8 mouse cellular contexts compared by ENCODE assay signal in the genomic region with DNA sequence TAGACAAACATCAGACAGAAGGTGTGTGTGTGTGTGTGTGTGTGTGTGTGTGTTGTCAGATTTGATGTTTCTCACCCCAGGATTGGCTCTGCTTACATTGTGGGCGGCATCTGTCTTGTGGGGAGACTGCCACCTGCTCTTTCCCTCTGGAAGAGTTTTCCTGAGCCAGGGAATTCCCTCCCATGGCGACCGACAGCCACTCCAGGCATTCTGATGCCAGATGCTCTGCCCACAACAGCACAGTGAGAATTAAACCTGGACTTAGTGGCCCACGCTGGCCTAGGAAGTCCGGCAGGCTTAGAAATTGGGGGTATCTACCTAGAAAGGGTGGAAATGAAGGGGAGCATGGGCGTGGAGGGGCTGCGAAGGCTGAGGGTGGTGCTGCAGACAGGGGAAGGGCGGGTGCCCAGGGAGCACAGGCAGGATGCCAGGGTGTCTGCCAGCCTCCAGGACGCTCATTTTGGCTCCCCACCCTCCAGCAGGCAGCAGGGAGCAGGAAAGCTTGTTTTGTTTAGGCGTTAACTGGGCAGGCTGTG. TPM values are rescaled to one million over a fixed set of nuclear protein-coding genes. Genes with fewer than 3 reads are reported as not detected.
DNase-seq lines count a peak whose midpoint lies in the region; ATAC-seq and TF ChIP-seq lines count a peak whose summit lies in the region.

No protein-coding gene starts in this region.

- 21% methylated on average over 10 of the region's 10 CpGs for WGBS in forebrain, embryonic 16.5 days
- WGBS in hindbrain, embryonic 14.5 days = 41% methylated on average over 10 of the region's 10 CpGs
- 62% methylated on average over 10 of the region's 10 CpGs for WGBS in limb, embryonic 14.5 days

- TF ChIP-seq POLR2A in limb, embryonic 14.5 days (IDR thresholded peaks at IDR 0.05; ENCODE audit: borderline replicate concordance, extremely low read depth, insufficient read depth, insufficient read length) = no peak

- peaks cover 2% of the 10 kb centered on the region; the same call in 1 of the 2 replicates for H3K9me3 ChIP-seq in forebrain, embryonic 16.5 days (ENCODE audit: control insufficient read depth, low read length)
- no peaks in the 10 kb centered on the region for H3K9me3 ChIP-seq in hindbrain, embryonic 14.5 days (ENCODE audit: control insufficient read depth, low read length)
- no peaks in the 10 kb centered on the region; the same call in 1 of the 2 replicates for H3K9me3 ChIP-seq in limb, embryonic 14.5 days (ENCODE audit: control insufficient read depth, low read length)

- no peaks in the 10 kb centered on the region for H3K36me3 ChIP-seq in forebrain, embryonic 16.5 days (ENCODE audit: control insufficient read depth, insufficient read depth)
- H3K36me3 ChIP-seq in hindbrain, embryonic 14.5 days (replicated peaks; ENCODE audit: control insufficient read depth, insufficient read depth) = no peaks in the 10 kb centered on the region
- no peaks in the 10 kb centered on the region for H3K36me3 ChIP-seq in limb, embryonic 14.5 days (ENCODE audit: control insufficient read depth, insufficient read depth, low read length)

- H3K27me3 ChIP-seq in forebrain, embryonic 16.5 days (replicated peaks; ENCODE audit: control insufficient read depth, insufficient read depth, low read length) = no peaks in the 10 kb centered on the region
- no peaks in the 10 kb centered on the region for H3K27me3 ChIP-seq in hindbrain, embryonic 14.5 days (ENCODE audit: control insufficient read depth, insufficient read depth, low read length)
- no peaks in the 10 kb centered on the region for H3K27me3 ChIP-seq in limb, embryonic 14.5 days (ENCODE audit: control insufficient read depth, insufficient read depth, low read length)

- H3K9ac ChIP-seq in forebrain, embryonic 16.5 days (replicated peaks; ENCODE audit: low read depth, low read length) = 0 out of 2 replicates have a peak overlapping the region, but pooled peaks have one; percentile 27
- H3K9ac ChIP-seq in hindbrain, embryonic 14.5 days = no peak overlapping the region
- peak overlapping the region; percentile 28; the same call in 1 of the 2 replicates for H3K9ac ChIP-seq in limb, embryonic 14.5 days (ENCODE audit: low read depth, low read length, severe bottlenecking)

- peak overlapping the region; percentile 91 for H3K27ac ChIP-seq in forebrain, embryonic 16.5 days (ENCODE audit: low read length)
- H3K27ac ChIP-seq in hindbrain, embryonic 14.5 days = peak overlapping the region; percentile 61
- H3K27ac ChIP-seq in limb, embryonic 14.5 days (replicated peaks; ENCODE audit: low read depth, low read length) = no peak overlapping the region

- no peak overlapping the region for H3K4me3 ChIP-seq in forebrain, embryonic 16.5 days (replicated peaks; ENCODE audit: low read length)
- H3K4me3 ChIP-seq in hindbrain, embryonic 14.5 days (replicated peaks; ENCODE audit: low read length) = no peak overlapping the region
- no peak overlapping the region for H3K4me3 ChIP-seq in limb, embryonic 14.5 days (replicated peaks; ENCODE audit: low read length)

- DNase-seq in testis, postnatal 10 days (ENCODE audit: low spot score) = peak; percentile 46
- no peak for DNase-seq in testis, postnatal 14 days (ENCODE audit: low spot score)
- peak; percentile 48 for DNase-seq in hindbrain, embryonic 14.5 days (ENCODE audit: low spot score)
- no peak for DNase-seq in limb, embryonic 14.5 days (ENCODE audit: low spot score)
- peak; percentile 76 for DNase-seq in right cerebral cortex, adult 2 months (ENCODE audit: low spot score in 2 of 2)
- no peak for DNase-seq in spleen, postnatal 4 days (ENCODE audit: low spot score in 2 of 2)
- DNase-seq in kidney, adult 11 months = no peak

- ATAC-seq in forebrain, embryonic 16.5 days = peak; percentile 88
- peak; percentile 68; the same call in 1 of the 2 replicates for ATAC-seq in hindbrain, embryonic 14.5 days (ENCODE audit: low FRiP score)
- ATAC-seq in limb, embryonic 14.5 days (ENCODE audit: low FRiP score, low read depth) = no peak

- H3K4me1 ChIP-seq in forebrain, embryonic 16.5 days (replicated peaks; ENCODE audit: control insufficient read depth, insufficient read depth, low read length) = peaks cover 14% of the 10 kb centered on the region
- H3K4me1 ChIP-seq in hindbrain, embryonic 14.5 days (replicated peaks; ENCODE audit: control insufficient read depth, insufficient read depth, low read length) = no peaks in the 10 kb centered on the region
- H3K4me1 ChIP-seq in limb, embryonic 14.5 days (ENCODE audit: control insufficient read depth, insufficient read depth, low read length) = no peaks in the 10 kb centered on the region

- H3K4me2 ChIP-seq in forebrain, embryonic 16.5 days (ENCODE audit: low read length) = peak overlapping the region; percentile 40
- H3K4me2 ChIP-seq in hindbrain, embryonic 14.5 days (replicated peaks) = no peak overlapping the region
- H3K4me2 ChIP-seq in limb, embryonic 14.5 days (replicated peaks; ENCODE audit: low read depth, low read length, severe bottlenecking) = no peak overlapping the region

RNA-seq across cellular contexts. Expression of a gene that starts 8.6 kb away (rescaled TPM):
- polyA plus RNA-seq in forebrain, embryonic 16.5 days (2015; fragmentation: Nextera tagmentation; extraction: Ambion mirVana) = 45.5 and 50.4 TPM in 2 replicates
- polyA plus RNA-seq in hindbrain, embryonic 14.5 days (2014; fragmentation: Nextera tagmentation; extraction: Ambion mirVana) = 48.2 and 51.5 TPM in 2 replicates
- polyA plus RNA-seq in limb, embryonic 14.5 days (2012; rRNA removed) = 21.9 and 22.0 TPM in 2 replicates
- polyA plus RNA-seq in limb, embryonic 14.5 days (2014; fragmentation: Nextera tagmentation; extraction: Ambion mirVana) = 19.9 and 24.5 TPM in 2 replicates

Comparison
In these comparisons a context has a peak if more than half of its experiments do, and no peak if none do; other contexts are left out.
1. DNase-seq: peak in testis, postnatal 10 days (single experiment), hindbrain, embryonic 14.5 days (single experiment) and right cerebral cortex, adult 2 months (2 of 2); none in testis, postnatal 14 days (single experiment), limb, embryonic 14.5 days (single experiment), spleen, postnatal 4 days (0 of 2) and kidney, adult 11 months (single experiment).